Mouse (Mus musculus) forebrain, embryonic 10.5 days (tissue): ENCODE measurements at regions not wholly inside any gene's neighbourhood (a gene's known extent, or its start where the extent isn't known, plus 50 kb on each side); places are given as distances from the start of the nearest gene placed in this dataset.
"Not testable (repeated sequence)": the region's sequence is repeated elsewhere in the genome, so short reads cannot be mapped to it uniquely, and the experiment has no call there.

Source experiments
- DNase-seq: peaks from one replicate; pipeline ENCODE4 v3.0.0-alpha.2; 2017; ENCODE audit warnings: low spot score; ENCODE audit errors: extremely low spot score
- H3K27ac ChIP-seq: fragments of 300-500 bp; sonication (generic); 2 replicates; pipeline ENCODE4 v1.5.1; 2016; ENCODE audit warnings: mild to moderate bottlenecking
- H3K27me3 ChIP-seq: fragments of 300-500 bp; sonication (generic); 2 replicates; pipeline ENCODE4 v1.6.1; 2016; ENCODE audit warnings: mild to moderate bottlenecking; ENCODE audit not compliant: poor library complexity, severe bottlenecking
- H3K36me3 ChIP-seq: fragments of 300-500 bp; sonication (generic); replicated peaks from 2 replicates; pipeline ENCODE4 v1.6.1; 2016; ENCODE audit warnings: mild to moderate bottlenecking, moderate library complexity
- H3K4me1 ChIP-seq: fragments of 300-500 bp; sonication (generic); 2 replicates; pipeline ENCODE4 v1.6.1; 2016
- H3K4me3 ChIP-seq: fragments of 300-500 bp; sonication (generic); 2 replicates; pipeline ENCODE4 v1.5.1; 2016; ENCODE audit warnings: mild to moderate bottlenecking, moderate library complexity
- H3K9me3 ChIP-seq: fragments of 300-500 bp; sonication (generic); 2 replicates; pipeline ENCODE4 v1.6.1; 2016; ENCODE audit warnings: mild to moderate bottlenecking, moderate library complexity
- WGBS: fragments of 180-500 bp; shearing (Covaris S2); methylation state at CpG from one replicate; pipeline ENCODE4 v1.1.7; 2016; 5-methylcytosine and 5-hydroxymethylcytosine counted together

DNA sequence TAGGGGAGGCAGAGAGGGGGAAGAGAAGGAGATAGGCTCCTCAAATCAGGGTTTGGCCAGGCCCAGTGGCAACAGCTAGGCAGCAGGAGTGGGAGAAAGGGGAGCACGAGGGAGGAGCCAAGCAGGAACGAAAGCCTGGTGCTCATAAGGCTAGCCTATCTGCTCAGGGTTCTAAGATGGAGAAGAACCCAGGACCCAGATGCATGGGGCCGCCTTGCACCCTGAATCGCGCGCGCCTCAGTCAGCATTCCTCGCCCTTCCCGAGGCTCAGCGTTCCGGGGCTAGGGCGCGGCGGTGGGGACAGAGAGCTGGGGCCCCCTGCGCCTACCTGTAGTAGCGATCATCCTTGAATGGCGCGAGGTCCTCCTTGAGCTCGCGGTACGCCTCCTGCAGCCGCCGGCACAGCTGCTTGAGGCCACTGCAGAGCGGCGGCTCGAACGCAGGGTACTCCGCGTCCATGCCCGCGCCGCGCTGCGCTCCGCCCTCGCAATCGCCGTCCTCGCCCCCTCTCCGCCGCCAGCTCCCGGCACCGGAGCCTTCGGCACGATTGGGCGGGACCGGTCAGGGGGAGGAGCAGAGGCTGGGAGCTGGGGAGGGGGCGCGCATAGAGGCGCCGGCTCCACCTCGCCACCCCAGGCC, 60.1 kb downstream of the Dynlt1b start:
- 0% methylated on average over 23 of the region's 52 CpGs for WGBS
- not testable (repeated sequence) for H3K36me3 ChIP-seq
- peak; percentile 15 for DNase-seq

DNA sequence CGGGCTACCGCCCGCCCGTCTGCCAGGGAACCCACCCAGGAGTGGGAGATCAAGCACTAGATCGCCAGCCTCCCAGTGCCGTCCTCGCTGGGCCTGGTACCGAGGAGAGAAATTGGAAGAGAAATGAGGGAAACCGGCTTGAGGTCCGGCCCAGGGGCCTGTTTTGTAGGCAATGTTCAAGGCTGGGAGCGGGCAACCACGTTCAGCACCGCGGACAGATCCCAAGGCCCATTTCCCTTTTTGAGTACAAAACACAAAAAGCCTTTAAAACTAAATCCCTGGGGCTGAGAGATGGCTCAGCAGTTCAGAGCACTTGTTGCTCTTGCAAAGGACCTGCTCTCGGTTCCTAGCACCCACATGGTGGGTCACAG, 60.6 kb downstream of the Dynlt1b start:
- not testable (repeated sequence) for DNase-seq, H3K4me3 ChIP-seq, H3K4me1 ChIP-seq, H3K9me3 ChIP-seq, H3K27ac ChIP-seq, H3K36me3 ChIP-seq
- peaks cover 18% of the 10 kb centered on the region for H3K27me3 ChIP-seq
- WGBS, result no CpG with 5 or more reads among the region's 15 CpGs

More for the DNA sequence above, 60.1 kb downstream of the Dynlt1b start:
- Histone ChIP-seq H3K27me3 (peaks cover 18% of the 10 kb centered on the region), H3K4me3 (peak overlapping the region; percentile 47)
- not testable (repeated sequence) for H3K9me3 ChIP-seq, H3K27ac ChIP-seq, H3K4me1 ChIP-seq

- 26% methylated on average over 19 of the region's 19 CpGs for WGBS
- H3K4me1 ChIP-seq, result not testable (repeated sequence)
Measured at GRCm38 (mm10) chr17:6492501-6492900, 62.6 kb downstream of the Dynlt1b start.

GRCm38 (mm10) chr17:6492950-6493349, 63.0 kb downstream of the Dynlt1b start:
- H3K4me1 ChIP-seq, H3K27ac ChIP-seq, H3K9me3 ChIP-seq, H3K36me3 ChIP-seq: not testable (repeated sequence)
- WGBS, result 32% methylated on average over 23 of the region's 23 CpGs
- Histone ChIP-seq H3K27me3 (peaks cover 18% of the 10 kb centered on the region), H3K4me3 (peak overlapping the region; percentile 30; the same call in 1 of the 2 replicates)
- peak; percentile 28 for DNase-seq

More at GRCm38 (mm10) chr17:6492501-6492900, 62.6 kb downstream of the Dynlt1b start:
- peak; percentile 17 for DNase-seq
- not testable (repeated sequence) for H3K9me3 ChIP-seq, H3K27ac ChIP-seq, H3K36me3 ChIP-seq
- peaks cover 18% of the 10 kb centered on the region for H3K27me3 ChIP-seq
- peak overlapping the region; percentile 30; the same call in 1 of the 2 replicates for H3K4me3 ChIP-seq

GRCm38 (mm10) chr17:6496491-6496890, 66.6 kb downstream of the Dynlt1b start:
- not testable (repeated sequence) for H3K4me1 ChIP-seq, H3K9me3 ChIP-seq, H3K36me3 ChIP-seq, H3K4me3 ChIP-seq, H3K27ac ChIP-seq, DNase-seq, H3K27me3 ChIP-seq
- 89% methylated on average over 9 of the region's 9 CpGs for WGBS

GRCm38 (mm10) chr17:6502676-6503075, 72.8 kb downstream of the Dynlt1b start:
- 93% methylated on average over 4 of the region's 6 CpGs for WGBS
- H3K4me1 ChIP-seq, H3K27ac ChIP-seq, H3K4me3 ChIP-seq, H3K27me3 ChIP-seq, H3K36me3 ChIP-seq, DNase-seq, H3K9me3 ChIP-seq: not testable (repeated sequence)

DNA sequence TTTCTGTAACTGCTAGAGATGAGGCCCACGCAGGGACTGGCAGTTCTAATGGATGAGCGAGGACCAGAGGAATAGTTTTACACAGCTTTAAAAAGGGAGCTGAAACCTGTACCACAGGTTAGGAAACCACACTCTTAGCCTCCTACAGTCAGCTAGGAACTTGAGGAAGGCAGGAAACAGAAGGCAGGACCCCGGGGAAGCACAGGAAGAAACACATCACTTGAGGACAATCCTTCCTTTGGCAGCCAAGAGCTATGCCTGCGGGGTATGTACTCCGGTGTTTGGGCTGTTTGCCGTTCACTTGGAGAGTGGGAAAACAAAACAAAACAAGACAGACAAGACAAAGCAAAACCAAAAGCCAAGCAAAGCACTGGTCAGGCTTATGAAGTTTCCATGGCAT, 76.0 kb downstream of the Dynlt1b start:
- H3K4me3 ChIP-seq, H3K27ac ChIP-seq, H3K36me3 ChIP-seq, H3K4me1 ChIP-seq, H3K9me3 ChIP-seq, DNase-seq, H3K27me3 ChIP-seq: not testable (repeated sequence)
- WGBS, result 86% methylated on average over 6 of the region's 6 CpGs

GRCm38 (mm10) chr17:6515128-6515527, 85.2 kb downstream of the Dynlt1b start:
- not testable (repeated sequence) for H3K36me3 ChIP-seq, H3K27ac ChIP-seq, DNase-seq, H3K9me3 ChIP-seq, H3K27me3 ChIP-seq, H3K4me3 ChIP-seq, H3K4me1 ChIP-seq
- WGBS, result 93% methylated on average over 5 of the region's 8 CpGs

GRCm38 (mm10) chr17:6519107-6519506, 82.4 kb upstream of the Dynlt1c start:
- not testable (repeated sequence) for H3K27ac ChIP-seq, H3K36me3 ChIP-seq, H3K27me3 ChIP-seq, DNase-seq, H3K4me1 ChIP-seq, H3K9me3 ChIP-seq, H3K4me3 ChIP-seq
- 86% methylated on average over 6 of the region's 6 CpGs for WGBS

DNA sequence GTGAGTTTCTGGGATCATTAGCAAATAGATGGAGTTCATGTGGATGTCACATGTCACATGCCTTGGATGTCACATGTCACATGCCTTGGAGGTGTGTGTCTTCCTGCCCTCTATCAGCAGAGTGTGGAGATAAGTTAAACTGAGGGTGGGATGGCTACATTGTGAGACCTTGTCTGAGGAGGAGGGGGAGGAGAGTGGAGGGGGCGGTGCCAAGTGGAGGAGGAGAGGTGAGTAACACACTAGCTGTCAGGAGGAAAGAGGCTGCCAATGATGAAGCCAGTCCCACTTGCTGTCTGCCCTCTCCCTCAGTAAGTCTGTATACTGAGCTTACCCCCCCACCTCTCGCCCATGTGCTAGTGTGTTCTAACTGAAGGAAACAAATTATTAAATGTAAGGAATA, 81.5 kb upstream of the Dynlt1c start:
- not testable (repeated sequence) for H3K4me3 ChIP-seq, H3K9me3 ChIP-seq, H3K4me1 ChIP-seq, DNase-seq, H3K27ac ChIP-seq, H3K27me3 ChIP-seq, H3K36me3 ChIP-seq
- 89% methylated on average over 2 of the region's 2 CpGs for WGBS

GRCm38 (mm10) chr17:6520751-6521150, 80.7 kb upstream of the Dynlt1c start:
- H3K4me1 ChIP-seq, H3K9me3 ChIP-seq, H3K27me3 ChIP-seq, H3K36me3 ChIP-seq, H3K27ac ChIP-seq, DNase-seq, H3K4me3 ChIP-seq: not testable (repeated sequence)
- WGBS, result 69% methylated on average over 4 of the region's 4 CpGs

GRCm38 (mm10) chr17:6522185-6522584, 79.3 kb upstream of the Dynlt1c start:
- not testable (repeated sequence) for H3K27ac ChIP-seq, H3K4me1 ChIP-seq, H3K9me3 ChIP-seq, H3K36me3 ChIP-seq, DNase-seq, H3K4me3 ChIP-seq, H3K27me3 ChIP-seq
- 86% methylated on average over 6 of the region's 9 CpGs for WGBS

- not testable (repeated sequence) for H3K9me3 ChIP-seq, H3K4me3 ChIP-seq, DNase-seq, H3K36me3 ChIP-seq, H3K27ac ChIP-seq, H3K27me3 ChIP-seq, H3K4me1 ChIP-seq
- no CpG with 5 or more reads among the region's 5 CpGs for WGBS
Measured at GRCm38 (mm10) chr17:6538723-6539122, 62.7 kb upstream of the Dynlt1c start.
